Mouse (Mus musculus): Measurements from ENCODE around the gene Slc1a7. TPM values are rescaled to one million over a fixed set of nuclear protein-coding genes. Genes with fewer than 3 reads are reported as not detected.

The Slc1a7 gene
- total and polyA plus RNA-seq, 2 experiments from 2014 or later, result 0.10 TPM; not detected in 1

- Histone ChIP-seq H3K4me2 (ENCODE audit: low read depth) (no peak overlapping the region), H3K36me3 (ENCODE audit: insufficient read depth) (no peaks in the 10 kb centered on the region), H3K4me3 (ENCODE audit: low read depth, low read length) (no peak overlapping the region), H3K9me3 (ENCODE audit: low read length) (no peaks in the 10 kb centered on the region), H3K4me1 (ENCODE audit: insufficient read depth) (no peaks in the 10 kb centered on the region), H3K9ac (no peak overlapping the region), H3K27me3 (ENCODE audit: insufficient read depth, low read length) (no peaks in the 10 kb centered on the region), H3K27ac (ENCODE audit: low read depth, low read length) (no peak overlapping the region)
- ATAC-seq, result no peak
- TF ChIP-seq CTCF (IDR thresholded peaks at IDR 0.05; ENCODE audit: low read depth), result no peak
- no peak for DNase-seq
- WGBS, result 88% methylated on average over 2 of the region's 2 CpGs
These were observed 39.4 kb upstream of the Slc1a7 start for GRCm38 (mm10) chr4:107928726-107929125.

DNA sequence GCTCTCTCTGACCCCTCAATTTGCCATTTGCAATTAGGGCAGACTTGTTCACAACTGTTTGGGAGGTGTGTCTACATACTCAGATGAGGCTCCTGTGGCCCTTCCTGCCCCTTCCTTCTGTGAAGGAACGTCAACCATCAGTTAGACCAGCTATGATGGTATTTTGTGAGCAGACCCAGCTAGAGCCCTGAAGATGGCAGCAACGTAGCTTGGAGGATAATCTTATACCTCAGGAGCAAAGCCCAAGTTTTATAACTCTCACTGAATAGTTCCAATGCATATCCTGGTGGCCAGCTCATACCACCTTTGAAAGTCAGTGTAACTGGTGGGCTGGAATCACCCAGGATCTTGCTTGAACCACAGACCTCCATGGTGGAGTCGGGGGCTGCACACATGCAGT lies 36.7 kb upstream of the Slc1a7 start:
- no peak overlapping the region for H3K4me2 ChIP-seq (ENCODE audit: low read depth)
- ATAC-seq, result 0 out of 2 replicates have a peak, but pooled peaks have one; percentile 32
- no peak overlapping the region for H3K27ac ChIP-seq (ENCODE audit: low read depth, low read length)
- no peaks in the 10 kb centered on the region for H3K27me3 ChIP-seq (ENCODE audit: insufficient read depth, low read length)
- WGBS, result 76% methylated on average over 3 of the region's 3 CpGs
- no peaks in the 10 kb centered on the region for H3K36me3 ChIP-seq (ENCODE audit: insufficient read depth)
- DNase-seq, result peak; percentile 23
- no peak overlapping the region for H3K9ac ChIP-seq
- TF ChIP-seq CTCF (IDR thresholded peaks at IDR 0.05; ENCODE audit: low read depth), result peak; percentile 48
- H3K4me3 ChIP-seq (ENCODE audit: low read depth, low read length), result no peak overlapping the region
- H3K4me1 ChIP-seq (ENCODE audit: insufficient read depth), result no peaks in the 10 kb centered on the region
- no peaks in the 10 kb centered on the region for H3K9me3 ChIP-seq (ENCODE audit: low read length)

- H3K27me3 ChIP-seq (ENCODE audit: insufficient read depth, low read length), result no peaks in the 10 kb centered on the region
- TF ChIP-seq CTCF (IDR thresholded peaks at IDR 0.05; ENCODE audit: low read depth), result no peak
- H3K4me2 ChIP-seq (ENCODE audit: low read depth), result no peak overlapping the region
- H3K27ac ChIP-seq (ENCODE audit: low read depth, low read length), result no peak overlapping the region
- H3K9me3 ChIP-seq (ENCODE audit: low read length), result no peaks in the 10 kb centered on the region
- H3K4me1 ChIP-seq (ENCODE audit: insufficient read depth), result no peaks in the 10 kb centered on the region
- WGBS, result 76% methylated on average over 8 of the region's 8 CpGs
- no peaks in the 10 kb centered on the region for H3K36me3 ChIP-seq (ENCODE audit: insufficient read depth)
- no peak overlapping the region for H3K9ac ChIP-seq
- no peak overlapping the region for H3K4me3 ChIP-seq (ENCODE audit: low read depth, low read length)
- ATAC-seq (no peak), DNase-seq (no peak)
These were observed 34.9 kb upstream of the Slc1a7 start for GRCm38 (mm10) chr4:107933239-107933638.

- Histone ChIP-seq H3K9ac (no peak overlapping the region), H3K4me1 (ENCODE audit: insufficient read depth) (no peaks in the 10 kb centered on the region), H3K27ac (ENCODE audit: low read depth, low read length) (no peak overlapping the region), H3K27me3 (ENCODE audit: insufficient read depth, low read length) (no peaks in the 10 kb centered on the region), H3K4me3 (ENCODE audit: low read depth, low read length) (no peak overlapping the region), H3K4me2 (ENCODE audit: low read depth) (no peak overlapping the region), H3K9me3 (ENCODE audit: low read length) (no peaks in the 10 kb centered on the region), H3K36me3 (ENCODE audit: insufficient read depth) (no peaks in the 10 kb centered on the region)
- no peak for TF ChIP-seq CTCF (IDR thresholded peaks at IDR 0.05; ENCODE audit: low read depth)
- 64% methylated on average over 3 of the region's 3 CpGs for WGBS
- ATAC-seq (no peak), DNase-seq (no peak)
These were observed 32.9 kb upstream of the Slc1a7 start for GRCm38 (mm10) chr4:107935254-107935653.

DNA sequence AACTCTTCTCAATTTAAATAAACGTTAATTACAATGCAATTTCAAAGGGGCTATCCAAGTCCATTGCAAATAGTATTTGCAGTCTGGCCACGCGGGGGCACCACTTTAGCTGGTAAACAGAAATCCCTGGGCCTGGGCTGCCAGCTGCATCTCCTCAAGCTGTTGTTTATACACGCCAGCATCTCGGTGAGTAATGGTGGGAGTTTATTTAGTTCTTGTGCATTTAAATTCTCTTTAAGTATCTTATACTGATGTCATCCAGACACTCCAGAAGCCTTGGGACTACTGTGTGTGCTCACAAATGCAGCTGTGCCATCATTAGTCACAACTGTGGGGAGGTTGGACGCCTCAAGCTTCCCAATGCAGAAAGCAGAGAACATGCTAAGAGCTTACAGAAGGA lies 30.8 kb upstream of the Slc1a7 start:
- Histone ChIP-seq H3K9ac (no peak overlapping the region), H3K4me1 (ENCODE audit: insufficient read depth) (no peaks in the 10 kb centered on the region), H3K4me3 (ENCODE audit: low read depth, low read length) (no peak overlapping the region), H3K27me3 (ENCODE audit: insufficient read depth, low read length) (no peaks in the 10 kb centered on the region), H3K4me2 (ENCODE audit: low read depth) (no peak overlapping the region), H3K36me3 (ENCODE audit: insufficient read depth) (no peaks in the 10 kb centered on the region), H3K27ac (ENCODE audit: low read depth, low read length) (no peak overlapping the region), H3K9me3 (ENCODE audit: low read length) (no peaks in the 10 kb centered on the region)
- ATAC-seq (peak; percentile 86), DNase-seq (peak; percentile 80)
- WGBS, result 20% methylated on average over 6 of the region's 6 CpGs
- peak; percentile 71 for TF ChIP-seq CTCF (IDR thresholded peaks at IDR 0.05; ENCODE audit: low read depth)

DNA sequence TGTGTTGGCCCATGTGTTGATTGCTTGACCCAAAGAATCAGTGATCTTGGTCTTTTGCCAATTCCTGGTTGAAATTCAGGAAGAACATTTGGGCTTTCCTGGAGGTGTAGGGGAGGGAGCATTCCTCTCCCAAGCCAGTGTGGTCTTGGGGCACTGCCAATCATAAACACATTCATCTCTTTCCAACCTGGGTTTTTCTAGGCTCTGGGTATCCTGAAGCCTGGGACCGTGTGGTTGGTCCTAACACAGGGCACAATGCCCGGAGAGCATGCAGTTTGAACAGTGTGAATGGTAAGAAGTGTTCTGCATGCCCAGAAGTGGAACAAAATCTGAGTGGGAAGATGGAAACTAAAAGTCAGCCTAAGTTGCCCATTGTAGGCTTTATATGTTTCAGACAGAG lies 30.0 kb upstream of the Slc1a7 start:
- H3K9ac ChIP-seq, result no peak overlapping the region
- no peak overlapping the region for H3K4me3 ChIP-seq (ENCODE audit: low read depth, low read length)
- H3K27me3 ChIP-seq (ENCODE audit: insufficient read depth, low read length), result no peaks in the 10 kb centered on the region
- no peak overlapping the region for H3K4me2 ChIP-seq (ENCODE audit: low read depth)
- H3K36me3 ChIP-seq (ENCODE audit: insufficient read depth), result no peaks in the 10 kb centered on the region
- H3K9me3 ChIP-seq (ENCODE audit: low read length), result no peaks in the 10 kb centered on the region
- no peak overlapping the region for H3K27ac ChIP-seq (ENCODE audit: low read depth, low read length)
- H3K4me1 ChIP-seq (ENCODE audit: insufficient read depth), result no peaks in the 10 kb centered on the region
- ATAC-seq (no peak), DNase-seq (no peak)
- no peak for TF ChIP-seq CTCF (IDR thresholded peaks at IDR 0.05; ENCODE audit: low read depth)
- WGBS, result 53% methylated on average over 2 of the region's 2 CpGs

- Histone ChIP-seq H3K27ac (ENCODE audit: low read depth, low read length) (no peak overlapping the region), H3K9ac (no peak overlapping the region), H3K27me3 (ENCODE audit: insufficient read depth, low read length) (no peaks in the 10 kb centered on the region), H3K4me3 (ENCODE audit: low read depth, low read length) (no peak overlapping the region), H3K4me2 (ENCODE audit: low read depth) (no peak overlapping the region), H3K4me1 (ENCODE audit: insufficient read depth) (no peaks in the 10 kb centered on the region), H3K9me3 (ENCODE audit: low read length) (no peaks in the 10 kb centered on the region), H3K36me3 (ENCODE audit: insufficient read depth) (no peaks in the 10 kb centered on the region)
- 93% methylated on average over 7 of the region's 7 CpGs for WGBS
- DNase-seq (no peak), ATAC-seq (no peak)
- TF ChIP-seq CTCF (IDR thresholded peaks at IDR 0.05; ENCODE audit: low read depth), result no peak
These were observed 25.4 kb upstream of the Slc1a7 start for GRCm38 (mm10) chr4:107942741-107943140.

DNA sequence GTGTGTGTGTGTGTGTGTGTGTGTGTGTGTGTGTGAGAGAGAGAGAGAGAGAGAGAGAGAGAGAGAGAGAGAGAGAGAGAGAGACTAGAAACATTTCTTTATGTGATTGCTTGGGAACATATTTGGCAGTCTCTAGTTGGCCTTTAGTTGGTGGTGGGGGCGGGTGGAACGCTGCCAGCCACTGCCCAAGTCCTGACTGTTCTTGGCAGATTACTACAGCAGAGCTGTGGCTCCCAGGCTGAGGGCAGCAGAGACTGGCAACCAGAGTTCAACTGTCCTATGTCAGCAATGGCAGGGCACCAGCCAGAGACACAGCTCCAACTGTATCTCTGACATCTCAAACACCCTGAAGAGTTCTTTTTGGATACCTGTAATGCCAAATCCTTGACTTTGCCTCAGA lies 24.0 kb upstream of the Slc1a7 start:
- Histone ChIP-seq H3K4me1 (ENCODE audit: insufficient read depth) (no peaks in the 10 kb centered on the region), H3K27ac (ENCODE audit: low read depth, low read length) (no peak overlapping the region), H3K36me3 (ENCODE audit: insufficient read depth) (no peaks in the 10 kb centered on the region), H3K4me3 (ENCODE audit: low read depth, low read length) (no peak overlapping the region), H3K9ac (no peak overlapping the region), H3K9me3 (ENCODE audit: low read length) (no peaks in the 10 kb centered on the region), H3K27me3 (ENCODE audit: insufficient read depth, low read length) (no peaks in the 10 kb centered on the region), H3K4me2 (ENCODE audit: low read depth) (no peak overlapping the region)
- TF ChIP-seq CTCF (IDR thresholded peaks at IDR 0.05; ENCODE audit: low read depth), result no peak
- ATAC-seq (peak; percentile 16; the same call in 1 of the 2 replicates), DNase-seq (peak; percentile 52)
- WGBS, result 72% methylated on average over 2 of the region's 2 CpGs

All from forebrain, postnatal 0 days (tissue).